Mouse (Mus musculus): ENCODE data around the gene Map3k12. TPM values are rescaled to one million over a fixed set of nuclear protein-coding genes. Genes with fewer than 3 reads are reported as not detected.

Map3k12 gene
- polyA plus RNA-seq, 1 experiment, result 13.1 TPM

- DNase-seq, result no peak
- WGBS, result 79% methylated on average over 4 of the region's 4 CpGs
- no peak for TF ChIP-seq POLR2A (IDR thresholded peaks at IDR 0.05; ENCODE audit: borderline replicate concordance, extremely low read depth, low read depth, low read length)
- no peak for TF ChIP-seq CTCF (IDR thresholded peaks at IDR 0.05; ENCODE audit: insufficient read depth, low read length)
- Histone ChIP-seq H3K4me1 (ENCODE audit: control insufficient read depth, insufficient read depth, low read length) (peaks cover 4% of the 10 kb centered on the region), H3K4me3 (replicated peaks; ENCODE audit: extremely low read depth, low read depth, low read length) (no peak overlapping the region)
Measured at GRCm38 (mm10) chr15:102521480-102521879, 4.6 kb upstream of the Map3k12 start.

GRCm38 (mm10) chr15:102520416-102520815 lies 3.6 kb upstream of the Map3k12 start:
- TF ChIP-seq POLR2A (IDR thresholded peaks at IDR 0.05; ENCODE audit: borderline replicate concordance, extremely low read depth, low read depth, low read length) (no peak), CTCF (IDR thresholded peaks at IDR 0.05; ENCODE audit: insufficient read depth, low read length) (no peak)
- no peak overlapping the region for H3K4me3 ChIP-seq (replicated peaks; ENCODE audit: extremely low read depth, low read depth, low read length)
- peaks cover 8% of the 10 kb centered on the region for H3K4me1 ChIP-seq (ENCODE audit: control insufficient read depth, insufficient read depth, low read length)
- no peak for DNase-seq
- 53% methylated on average over 4 of the region's 4 CpGs for WGBS

- no peak overlapping the region for H3K4me3 ChIP-seq (replicated peaks; ENCODE audit: extremely low read depth, low read depth, low read length)
- WGBS, result 33% methylated on average over 17 of the region's 17 CpGs
- peaks cover 8% of the 10 kb centered on the region for H3K4me1 ChIP-seq (ENCODE audit: control insufficient read depth, insufficient read depth, low read length)
- TF ChIP-seq CTCF (IDR thresholded peaks at IDR 0.05; ENCODE audit: insufficient read depth, low read length) (no peak), POLR2A (IDR thresholded peaks at IDR 0.05; ENCODE audit: borderline replicate concordance, extremely low read depth, low read depth, low read length) (no peak)
- DNase-seq, result no peak
Measured at GRCm38 (mm10) chr15:102519211-102520141, 2.6 kb upstream of the Map3k12 start.

DNA sequence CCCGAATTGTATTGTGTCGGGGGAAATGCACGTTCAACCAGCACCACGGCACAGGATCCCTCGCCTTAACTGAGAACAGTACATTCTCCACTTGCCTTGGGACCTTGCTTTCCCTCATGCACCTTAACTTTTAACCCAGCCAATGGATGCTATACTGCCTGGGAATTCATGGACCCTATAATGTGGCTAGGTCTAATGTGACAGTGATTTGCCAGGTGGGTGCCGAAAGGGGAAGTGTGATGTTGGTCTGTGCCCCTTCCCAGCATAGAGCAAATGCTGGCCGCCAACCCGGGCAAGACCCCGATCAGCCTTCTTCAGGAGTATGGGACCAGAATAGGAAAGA lies 2.0 kb upstream of the Map3k12 start:
- WGBS, result 4% methylated on average over 9 of the region's 9 CpGs
- Histone ChIP-seq H3K4me3 (replicated peaks; ENCODE audit: extremely low read depth, low read depth, low read length) (peak overlapping the region; percentile 86), H3K4me1 (ENCODE audit: control insufficient read depth, insufficient read depth, low read length) (peaks cover 8% of the 10 kb centered on the region)
- DNase-seq, result no peak
- no peak for TF ChIP-seq POLR2A (IDR thresholded peaks at IDR 0.05; ENCODE audit: borderline replicate concordance, extremely low read depth, low read depth, low read length)
- no peak for TF ChIP-seq CTCF (IDR thresholded peaks at IDR 0.05; ENCODE audit: insufficient read depth, low read length)

DNA sequence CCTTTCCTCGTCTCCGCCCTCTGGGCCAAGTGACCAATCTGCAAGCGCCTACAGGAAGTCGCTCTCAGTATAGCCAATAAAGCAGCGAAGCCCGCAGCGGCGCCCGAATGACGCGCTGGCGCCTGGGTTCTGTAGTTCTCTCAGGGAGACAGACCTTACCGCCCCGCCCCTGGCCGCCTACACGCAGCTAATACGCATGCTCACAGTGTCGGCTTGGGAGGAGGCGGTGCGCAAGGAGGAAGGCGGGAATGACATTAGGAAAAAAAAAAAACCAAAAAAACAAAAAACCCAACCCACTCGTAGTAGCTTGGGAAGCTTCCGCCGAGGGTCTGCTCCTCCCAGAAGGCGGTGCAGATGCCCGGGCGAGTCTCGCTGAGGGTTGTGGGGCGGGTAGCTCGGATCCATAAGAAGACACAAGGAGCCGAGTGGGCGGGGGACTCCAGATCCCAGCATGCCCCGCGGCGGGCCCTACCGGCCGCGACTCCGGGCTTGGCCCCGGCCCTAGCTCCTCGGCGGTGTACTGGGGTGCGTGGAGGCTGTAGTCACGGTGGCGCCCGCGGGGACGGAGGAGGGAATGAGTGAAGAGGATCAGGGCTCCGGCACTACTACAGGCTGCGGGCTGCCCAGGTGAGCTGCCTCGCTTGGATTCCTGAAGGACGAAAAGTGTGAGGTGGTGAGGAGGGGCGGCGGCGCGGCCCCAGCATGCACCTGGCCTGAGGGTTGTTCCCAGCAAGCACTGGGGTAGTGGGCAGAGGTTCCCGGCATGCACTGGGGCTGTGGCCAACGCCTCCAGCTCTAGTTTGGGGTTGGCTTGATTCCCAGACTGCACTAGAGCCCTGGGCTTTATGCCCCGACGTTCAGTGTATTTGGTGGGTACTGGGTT lies 1.4 kb upstream of the Map3k12 start, which contains the start of gene Tarbp2:
Gene Tarbp2, plus strand, starts transcription at position 217 of the 883 bp plus-strand sequence.
- TF ChIP-seq CTCF (IDR thresholded peaks at IDR 0.05; ENCODE audit: insufficient read depth, low read length), result no peak
- peak; percentile 27; the same call in 1 of the 2 replicates for TF ChIP-seq POLR2A (IDR thresholded peaks at IDR 0.05; ENCODE audit: borderline replicate concordance, extremely low read depth, low read depth, low read length)
- Histone ChIP-seq H3K4me1 (ENCODE audit: control insufficient read depth, insufficient read depth, low read length) (peaks cover 8% of the 10 kb centered on the region), H3K4me3 (replicated peaks; ENCODE audit: extremely low read depth, low read depth, low read length) (peak within 1 kb of the TSS; percentile 86)
- peak; percentile 98 for DNase-seq
- under 1% methylated on average over 58 of the region's 60 CpGs for WGBS

DNA sequence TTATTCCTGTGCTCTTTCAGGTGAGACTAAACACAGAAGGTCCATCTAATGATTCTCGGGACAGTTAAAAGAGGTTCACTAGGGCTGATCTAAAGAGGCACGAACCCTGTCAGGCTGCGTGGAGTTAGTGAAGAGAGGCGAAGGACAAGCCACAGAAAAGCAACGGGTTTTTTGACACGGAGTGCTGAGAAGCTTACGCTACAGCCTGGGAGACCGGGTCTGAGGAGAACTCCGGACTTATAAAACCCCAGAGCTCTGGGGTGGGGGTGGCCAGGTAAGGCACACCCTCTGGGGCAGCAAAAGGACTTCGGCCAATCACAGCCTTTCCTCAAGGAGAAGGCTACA lies 739 bp upstream of the Map3k12 start:
- WGBS, result 1% methylated on average over 10 of the region's 10 CpGs
- TF ChIP-seq POLR2A (IDR thresholded peaks at IDR 0.05; ENCODE audit: borderline replicate concordance, extremely low read depth, low read depth, low read length), result peak; percentile 82; the same call in 1 of the 2 replicates
- no peak for TF ChIP-seq CTCF (IDR thresholded peaks at IDR 0.05; ENCODE audit: insufficient read depth, low read length)
- Histone ChIP-seq H3K4me1 (ENCODE audit: control insufficient read depth, insufficient read depth, low read length) (peaks cover 8% of the 10 kb centered on the region), H3K4me3 (replicated peaks; ENCODE audit: extremely low read depth, low read depth, low read length) (peak overlapping the region; percentile 70)
- no peak for DNase-seq

GRCm38 (mm10) chr15:102516293-102516692 lies 571 bp downstream of the Map3k12 start:
- no peak for DNase-seq
- 9% methylated on average over 12 of the region's 12 CpGs for WGBS
- Histone ChIP-seq H3K4me3 (replicated peaks; ENCODE audit: extremely low read depth, low read depth, low read length) (peak overlapping the region; percentile 67), H3K4me1 (ENCODE audit: control insufficient read depth, insufficient read depth, low read length) (peaks cover 8% of the 10 kb centered on the region)
- no peak for TF ChIP-seq POLR2A (IDR thresholded peaks at IDR 0.05; ENCODE audit: borderline replicate concordance, extremely low read depth, low read depth, low read length)
- TF ChIP-seq CTCF (IDR thresholded peaks at IDR 0.05; ENCODE audit: insufficient read depth, low read length), result no peak

DNA sequence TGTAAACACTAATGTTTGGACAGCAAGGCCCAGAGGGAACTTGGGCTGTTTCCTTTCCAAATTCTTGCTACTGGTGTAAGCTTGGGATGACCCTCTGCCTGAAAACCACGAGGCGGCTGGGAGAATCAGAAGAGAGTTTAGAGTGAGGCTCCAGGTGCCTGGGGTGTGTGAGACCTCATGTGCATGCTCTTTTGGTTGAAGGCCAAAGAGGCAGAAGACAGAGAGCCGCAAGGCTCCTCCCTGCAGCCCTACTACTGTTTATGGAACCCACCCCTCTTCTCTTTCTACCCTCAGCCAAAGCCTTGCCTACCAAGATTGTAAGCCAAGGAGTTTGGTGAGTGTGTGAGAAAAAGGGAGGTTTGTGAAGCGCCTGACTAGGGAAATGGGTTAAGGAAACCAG lies 1.1 kb downstream of the Map3k12 start:
- Histone ChIP-seq H3K4me3 (replicated peaks; ENCODE audit: extremely low read depth, low read depth, low read length) (no peak overlapping the region), H3K4me1 (ENCODE audit: control insufficient read depth, insufficient read depth, low read length) (peaks cover 8% of the 10 kb centered on the region)
- no peak for DNase-seq
- 56% methylated on average over 4 of the region's 4 CpGs for WGBS
- TF ChIP-seq POLR2A (IDR thresholded peaks at IDR 0.05; ENCODE audit: borderline replicate concordance, extremely low read depth, low read depth, low read length), result no peak
- TF ChIP-seq CTCF (IDR thresholded peaks at IDR 0.05; ENCODE audit: insufficient read depth, low read length), result no peak

DNA sequence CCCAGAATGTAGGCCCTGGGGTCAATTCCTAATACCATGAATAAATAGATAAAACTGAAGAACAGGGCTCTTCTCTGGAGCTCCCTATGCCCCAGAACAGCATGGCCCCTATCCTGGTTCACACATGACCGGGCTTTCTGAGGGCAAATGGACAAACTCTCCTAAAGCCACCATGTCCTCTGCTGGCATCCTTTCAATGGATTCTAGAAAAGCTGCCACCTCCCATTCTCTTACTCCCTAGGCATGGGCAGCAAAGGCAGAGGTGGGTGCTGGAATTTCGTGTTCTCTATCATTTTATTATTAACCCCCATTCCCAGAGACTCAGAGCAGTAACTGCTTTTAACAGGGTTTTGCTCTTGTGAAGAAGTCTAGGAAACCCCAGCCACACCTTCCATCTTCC lies 1.6 kb downstream of the Map3k12 start:
- no peak for DNase-seq
- Histone ChIP-seq H3K4me1 (ENCODE audit: control insufficient read depth, insufficient read depth, low read length) (peaks cover 8% of the 10 kb centered on the region), H3K4me3 (replicated peaks; ENCODE audit: extremely low read depth, low read depth, low read length) (no peak overlapping the region)
- WGBS, result 86% methylated on average over 2 of the region's 2 CpGs
- TF ChIP-seq POLR2A (IDR thresholded peaks at IDR 0.05; ENCODE audit: borderline replicate concordance, extremely low read depth, low read depth, low read length), result no peak
- no peak for TF ChIP-seq CTCF (IDR thresholded peaks at IDR 0.05; ENCODE audit: insufficient read depth, low read length)

All from lung, adult 2 months (tissue).